Mouse (Mus musculus): ENCODE measurements around the gene Olfr651. TPM values are rescaled to one million over a fixed set of nuclear protein-coding genes. Genes with fewer than 3 reads are reported as not detected.
"Not testable (repeated sequence)": the region's sequence is repeated elsewhere in the genome, so short reads cannot be mapped to it uniquely, and the experiment has no call there.

The Olfr651 gene
- polyA plus RNA-seq (2012; fragmentation: generic; extraction: Trizol) = not detected
- long read RNA-seq, experiment 1 = 0 reads
- long read RNA-seq, experiment 2 = 0 reads

- no peaks in the 10 kb centered on the region for H3K79me3 ChIP-seq (ENCODE audit: low read depth)
- H3K36me3 ChIP-seq (ENCODE audit: control insufficient read depth, insufficient read depth) = no peaks in the 10 kb centered on the region
- no peak within 1 kb of the TSS for H3ac ChIP-seq (ENCODE audit: control insufficient read depth, insufficient read length, low read depth)
- no peak within 1 kb of the TSS for H3K4me3 ChIP-seq (ENCODE audit: insufficient read depth, poor library complexity, severe bottlenecking)
- no peak for TF ChIP-seq MYOD1 (IDR thresholded peaks at IDR 0.05; ENCODE audit: control insufficient read depth, insufficient read length, low read depth)
- TF ChIP-seq MAX (IDR thresholded peaks at IDR 0.05) = no peak
- no peak for TF ChIP-seq CTCF (IDR thresholded peaks at IDR 0.05; ENCODE audit: control insufficient read depth, insufficient read depth, insufficient read length)
- TF ChIP-seq FOSL1 (IDR thresholded peaks at IDR 0.05; ENCODE audit: insufficient read depth, low read length, poor library complexity, severe bottlenecking) = no peak
- TF ChIP-seq CEBPB (IDR thresholded peaks at IDR 0.05; ENCODE audit: low read depth) = no peak
- TF ChIP-seq MYOG (IDR thresholded peaks at IDR 0.05; ENCODE audit: control insufficient read depth, extremely low read depth, insufficient read length) = no peak
- no peak for TF ChIP-seq USF1 (IDR thresholded peaks at IDR 0.05; ENCODE audit: low read depth)
- H3K27me3 ChIP-seq (ENCODE audit: control insufficient read depth, insufficient read depth, insufficient read length) = no peaks in the 10 kb centered on the region
- H3K79me2 ChIP-seq (ENCODE audit: control insufficient read depth, insufficient read depth) = no peaks in the 10 kb centered on the region
Observed at GRCm38 (mm10) chr7:104549833-104550232, at the start of gene Olfr651. Gene Olfr651 (plus strand): TSS chr7:104550133.

- H3K79me3 ChIP-seq (ENCODE audit: low read depth); H3K27me3 ChIP-seq (ENCODE audit: control insufficient read depth, insufficient read depth, insufficient read length); H3K79me2 ChIP-seq (ENCODE audit: control insufficient read depth, insufficient read depth); H3K4me3 ChIP-seq (ENCODE audit: insufficient read depth, poor library complexity, severe bottlenecking); H3K36me3 ChIP-seq (ENCODE audit: control insufficient read depth, insufficient read depth); H3ac ChIP-seq (ENCODE audit: control insufficient read depth, insufficient read length, low read depth): not testable (repeated sequence)
Observed at GRCm38 (mm10) chr7:104501186-104501585, 48.7 kb upstream of the Olfr651 start.

GRCm38 (mm10) chr7:104501589-104502371 is 48.2 kb upstream of the Olfr651 start:
- Histone ChIP-seq H3K79me3 (ENCODE audit: low read depth) (no peaks in the 10 kb centered on the region), H3K36me3 (ENCODE audit: control insufficient read depth, insufficient read depth) (no peaks in the 10 kb centered on the region), H3ac (ENCODE audit: control insufficient read depth, insufficient read length, low read depth) (no peak overlapping the region), H3K79me2 (ENCODE audit: control insufficient read depth, insufficient read depth) (no peaks in the 10 kb centered on the region), H3K4me3 (ENCODE audit: insufficient read depth, poor library complexity, severe bottlenecking) (no peak overlapping the region), H3K27me3 (ENCODE audit: control insufficient read depth, insufficient read depth, insufficient read length) (no peaks in the 10 kb centered on the region)
- TF ChIP-seq MYOD1 (IDR thresholded peaks at IDR 0.05; ENCODE audit: control insufficient read depth, insufficient read length, low read depth) = no peak
- TF ChIP-seq FOSL1 (IDR thresholded peaks at IDR 0.05; ENCODE audit: insufficient read depth, low read length, poor library complexity, severe bottlenecking) = no peak
- TF ChIP-seq CTCF (IDR thresholded peaks at IDR 0.05; ENCODE audit: control insufficient read depth, insufficient read depth, insufficient read length) = no peak
- no peak for TF ChIP-seq USF1 (IDR thresholded peaks at IDR 0.05; ENCODE audit: low read depth)
- no peak for TF ChIP-seq MYOG (IDR thresholded peaks at IDR 0.05; ENCODE audit: control insufficient read depth, extremely low read depth, insufficient read length)
- no peak for TF ChIP-seq CEBPB (IDR thresholded peaks at IDR 0.05; ENCODE audit: low read depth)
- no peak for TF ChIP-seq MAX (IDR thresholded peaks at IDR 0.05)

GRCm38 (mm10) chr7:104507421-104508065 is 42.4 kb upstream of the Olfr651 start, which contains the start of gene Trim30d:
Gene Trim30d (minus strand): TSS chr7:104507849.
- H3K27me3 ChIP-seq (ENCODE audit: control insufficient read depth, insufficient read depth, insufficient read length); H3K79me3 ChIP-seq (ENCODE audit: low read depth); H3K4me3 ChIP-seq (ENCODE audit: insufficient read depth, poor library complexity, severe bottlenecking); H3ac ChIP-seq (ENCODE audit: control insufficient read depth, insufficient read length, low read depth); H3K36me3 ChIP-seq (ENCODE audit: control insufficient read depth, insufficient read depth); H3K79me2 ChIP-seq (ENCODE audit: control insufficient read depth, insufficient read depth): not testable (repeated sequence)

GRCm38 (mm10) chr7:104552700-104553099 is 2.8 kb downstream of the Olfr651 start:
- H3K79me3 ChIP-seq (ENCODE audit: low read depth) = no peaks in the 10 kb centered on the region
- no peak overlapping the region for H3ac ChIP-seq (ENCODE audit: control insufficient read depth, insufficient read length, low read depth)
- H3K79me2 ChIP-seq (ENCODE audit: control insufficient read depth, insufficient read depth) = no peaks in the 10 kb centered on the region
- TF ChIP-seq FOSL1 (IDR thresholded peaks at IDR 0.05; ENCODE audit: insufficient read depth, low read length, poor library complexity, severe bottlenecking) (no peak), CEBPB (IDR thresholded peaks at IDR 0.05; ENCODE audit: low read depth) (no peak), USF1 (IDR thresholded peaks at IDR 0.05; ENCODE audit: low read depth) (no peak), MYOG (IDR thresholded peaks at IDR 0.05; ENCODE audit: control insufficient read depth, extremely low read depth, insufficient read length) (no peak), MAX (IDR thresholded peaks at IDR 0.05) (no peak), CTCF (IDR thresholded peaks at IDR 0.05; ENCODE audit: control insufficient read depth, insufficient read depth, insufficient read length) (no peak), MYOD1 (IDR thresholded peaks at IDR 0.05; ENCODE audit: control insufficient read depth, insufficient read length, low read depth) (no peak)
- H3K36me3 ChIP-seq (ENCODE audit: control insufficient read depth, insufficient read depth) = no peaks in the 10 kb centered on the region
- H3K27me3 ChIP-seq (ENCODE audit: control insufficient read depth, insufficient read depth, insufficient read length) = no peaks in the 10 kb centered on the region
- no peak overlapping the region for H3K4me3 ChIP-seq (ENCODE audit: insufficient read depth, poor library complexity, severe bottlenecking)

GRCm38 (mm10) chr7:104560601-104561000 is 10.7 kb downstream of the Olfr651 start, which contains the start of gene Olfr652:
Gene Olfr652 (plus strand): TSS chr7:104560901.
- Histone ChIP-seq H3ac (ENCODE audit: control insufficient read depth, insufficient read length, low read depth) (no peak within 1 kb of the TSS), H3K36me3 (ENCODE audit: control insufficient read depth, insufficient read depth) (no peaks in the 10 kb centered on the region), H3K27me3 (ENCODE audit: control insufficient read depth, insufficient read depth, insufficient read length) (no peaks in the 10 kb centered on the region), H3K4me3 (ENCODE audit: insufficient read depth, poor library complexity, severe bottlenecking) (no peak within 1 kb of the TSS), H3K79me3 (ENCODE audit: low read depth) (no peaks in the 10 kb centered on the region), H3K79me2 (ENCODE audit: control insufficient read depth, insufficient read depth) (no peaks in the 10 kb centered on the region)
- TF ChIP-seq MAX (IDR thresholded peaks at IDR 0.05) (no peak), CEBPB (IDR thresholded peaks at IDR 0.05; ENCODE audit: low read depth) (no peak), CTCF (IDR thresholded peaks at IDR 0.05; ENCODE audit: control insufficient read depth, insufficient read depth, insufficient read length) (no peak), USF1 (IDR thresholded peaks at IDR 0.05; ENCODE audit: low read depth) (no peak), FOSL1 (IDR thresholded peaks at IDR 0.05; ENCODE audit: insufficient read depth, low read length, poor library complexity, severe bottlenecking) (no peak), MYOG (IDR thresholded peaks at IDR 0.05; ENCODE audit: control insufficient read depth, extremely low read depth, insufficient read length) (no peak), MYOD1 (IDR thresholded peaks at IDR 0.05; ENCODE audit: control insufficient read depth, insufficient read length, low read depth) (no peak)

Measured in C2C12 (cell line).